Mouse (Mus musculus): ENCODE results near the gene Vps11. TPM values are rescaled to one million over a fixed set of nuclear protein-coding genes. Genes with fewer than 3 reads are reported as not detected.
A peak's percentile ranks its signal among the peaks of the same experiment; 100 is the strongest.
"Not testable (repeated sequence)": the region's sequence is repeated elsewhere in the genome, so short reads cannot be mapped to it uniquely, and the experiment has no call there.

The Vps11 gene
- polyA plus RNA-seq, 1 experiment from 2014 or later: 43.5 TPM

DNA sequence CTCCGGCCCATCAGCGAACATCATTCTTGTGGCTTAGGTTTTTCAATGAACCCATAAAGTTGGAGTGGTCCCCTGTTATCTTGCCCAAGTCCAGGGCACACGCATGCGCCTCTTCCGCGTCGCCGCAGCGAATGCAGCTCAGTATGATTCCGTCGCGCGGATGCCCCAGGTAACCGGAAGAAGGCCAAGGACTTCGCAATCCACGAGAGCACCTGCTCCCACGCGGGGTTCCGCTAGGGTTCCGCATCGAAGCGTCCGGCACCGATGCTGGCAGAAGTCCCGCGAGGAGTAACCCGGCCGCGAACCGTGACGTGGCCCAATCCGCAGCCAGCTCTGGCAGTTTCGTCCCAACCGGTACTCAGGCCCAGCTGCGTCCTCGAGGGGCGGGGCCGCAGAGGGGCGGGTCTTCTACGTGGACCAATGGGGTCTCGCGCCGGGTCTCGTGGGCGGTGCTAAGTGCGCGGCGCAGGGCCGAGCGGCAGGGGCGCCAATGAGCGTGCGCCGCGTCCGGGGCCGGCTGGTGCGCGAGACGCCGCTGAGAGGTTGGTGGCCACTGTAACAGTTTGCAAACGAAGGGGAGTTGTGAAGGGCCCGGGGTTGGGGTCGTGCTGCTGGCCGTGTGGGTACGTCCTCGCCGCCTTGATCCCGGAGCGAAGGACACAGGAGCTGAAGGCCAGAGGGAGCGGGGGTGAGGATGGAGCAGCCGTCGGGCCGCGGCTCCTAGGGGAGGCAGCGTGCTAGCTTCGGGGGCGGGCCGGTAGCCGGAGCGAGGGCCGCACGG is 17.8 kb upstream of the Vps11 start, which contains the start of gene Hyou1:
Gene Hyou1 (plus strand): TSS at position 437 of the 781 bp plus-strand sequence.
- H3K4me1 ChIP-seq (ENCODE audit: control insufficient read depth, insufficient read depth, low read depth, low read length): peaks cover 13% of the 10 kb centered on the region
- H3K4me2 ChIP-seq (ENCODE audit: low read length): peak within 1 kb of the TSS; percentile 71
- peak within 1 kb of the TSS; percentile 86 for H3K27ac ChIP-seq (ENCODE audit: low read depth, low read length)
- H3K4me3 ChIP-seq (ENCODE audit: low read length): peak within 1 kb of the TSS; percentile 88
- H3K9ac ChIP-seq (ENCODE audit: low read depth, low read length): peak within 1 kb of the TSS; percentile 93
- H3K9me3 ChIP-seq (ENCODE audit: control insufficient read depth, low read length): no peaks in the 10 kb centered on the region
- peak; percentile 99 for ATAC-seq
- no peaks in the 10 kb centered on the region for H3K27me3 ChIP-seq (replicated peaks; ENCODE audit: control insufficient read depth, insufficient read depth, low read length)
- peaks cover 25% of the 10 kb centered on the region for H3K36me3 ChIP-seq (ENCODE audit: control insufficient read depth, insufficient read depth, low read length)
- under 1% methylated on average over 78 of the region's 83 CpGs for WGBS

GRCm38 (mm10) chr9:44378153-44378730 is 16.8 kb upstream of the Vps11 start:
- Histone ChIP-seq H3K4me2 (ENCODE audit: low read length) (peak overlapping the region; percentile 54), H3K36me3 (ENCODE audit: control insufficient read depth, insufficient read depth, low read length) (peaks cover 16% of the 10 kb centered on the region), H3K27ac (ENCODE audit: low read depth, low read length) (peak overlapping the region; percentile 12; the same call in 1 of the 2 replicates), H3K27me3 (replicated peaks; ENCODE audit: control insufficient read depth, insufficient read depth, low read length) (no peaks in the 10 kb centered on the region), H3K9ac (ENCODE audit: low read depth, low read length) (peak overlapping the region; percentile 72), H3K4me3 (ENCODE audit: low read length) (peak overlapping the region; percentile 88), H3K9me3 (ENCODE audit: control insufficient read depth, low read length) (no peaks in the 10 kb centered on the region), H3K4me1 (ENCODE audit: control insufficient read depth, insufficient read depth, low read depth, low read length) (peaks cover 13% of the 10 kb centered on the region)
- no peak for ATAC-seq
- WGBS: 92% methylated on average over 5 of the region's 5 CpGs

DNA sequence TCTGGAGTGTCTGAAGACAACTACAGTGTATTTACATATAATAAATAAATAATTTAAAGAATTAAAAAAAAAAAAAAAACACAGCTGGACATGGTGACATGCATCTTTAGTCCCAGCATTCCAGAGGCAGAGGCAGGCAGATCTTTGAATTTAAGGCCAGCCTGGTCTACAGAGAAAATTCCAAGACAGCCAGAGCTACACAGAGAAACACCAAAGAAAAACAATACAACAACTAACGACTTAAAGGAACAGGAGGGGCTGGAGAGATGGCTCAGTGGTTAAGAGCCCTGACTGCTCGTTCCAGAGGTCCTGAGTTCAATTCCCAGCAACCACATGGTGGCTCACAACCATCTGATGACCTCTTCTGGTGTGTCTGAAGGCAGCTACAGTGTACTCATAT is 15.9 kb upstream of the Vps11 start:
- not testable (repeated sequence) for H3K27me3 ChIP-seq (replicated peaks; ENCODE audit: control insufficient read depth, insufficient read depth, low read length); H3K9ac ChIP-seq (ENCODE audit: low read depth, low read length); H3K4me3 ChIP-seq (ENCODE audit: low read length); H3K27ac ChIP-seq (ENCODE audit: low read depth, low read length); ATAC-seq; H3K9me3 ChIP-seq (ENCODE audit: control insufficient read depth, low read length); H3K4me2 ChIP-seq (ENCODE audit: low read length)
- H3K4me1 ChIP-seq (ENCODE audit: control insufficient read depth, insufficient read depth, low read depth, low read length): peaks cover 13% of the 10 kb centered on the region
- peaks cover 11% of the 10 kb centered on the region for H3K36me3 ChIP-seq (ENCODE audit: control insufficient read depth, insufficient read depth, low read length)
- 90% methylated on average over 2 of the region's 2 CpGs for WGBS

GRCm38 (mm10) chr9:44376141-44376540 is 14.7 kb upstream of the Vps11 start:
- Histone ChIP-seq H3K9ac (ENCODE audit: low read depth, low read length) (no peak overlapping the region), H3K27ac (ENCODE audit: low read depth, low read length) (no peak overlapping the region), H3K9me3 (ENCODE audit: control insufficient read depth, low read length) (no peaks in the 10 kb centered on the region), H3K4me2 (ENCODE audit: low read length) (no peak overlapping the region), H3K4me1 (ENCODE audit: control insufficient read depth, insufficient read depth, low read depth, low read length) (peaks cover 13% of the 10 kb centered on the region), H3K36me3 (ENCODE audit: control insufficient read depth, insufficient read depth, low read length) (peaks cover under 1% of the 10 kb centered on the region; the same call in 1 of the 2 replicates), H3K4me3 (ENCODE audit: low read length) (no peak overlapping the region), H3K27me3 (replicated peaks; ENCODE audit: control insufficient read depth, insufficient read depth, low read length) (no peaks in the 10 kb centered on the region)
- whole genome bisulfite sequencing: 93% methylated on average over 6 of the region's 6 CpGs
- ATAC-seq: no peak

DNA sequence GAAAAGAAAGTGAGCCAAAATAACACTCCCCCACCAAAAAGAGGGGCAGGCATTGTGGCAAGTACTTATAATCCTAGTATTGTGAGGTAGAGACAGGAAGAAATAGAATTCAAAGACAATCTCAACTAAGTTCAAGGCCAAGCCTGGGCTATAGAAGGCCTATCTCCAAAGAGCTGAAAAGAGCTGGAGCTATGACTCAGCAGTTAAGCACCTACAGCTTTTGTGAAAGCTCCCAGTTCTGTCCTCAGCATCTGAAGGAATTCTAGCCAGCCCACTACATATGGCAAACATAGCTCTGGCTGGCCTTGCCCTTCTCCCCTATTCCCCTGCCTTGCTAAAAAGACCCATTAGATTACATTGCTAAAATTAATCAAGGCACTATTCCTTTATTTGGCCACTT is 11.9 kb upstream of the Vps11 start:
- Histone ChIP-seq H3K9me3 (ENCODE audit: control insufficient read depth, low read length) (no peaks in the 10 kb centered on the region), H3K9ac (ENCODE audit: low read depth, low read length) (no peak overlapping the region), H3K4me2 (ENCODE audit: low read length) (no peak overlapping the region), H3K27ac (ENCODE audit: low read depth, low read length) (no peak overlapping the region), H3K36me3 (ENCODE audit: control insufficient read depth, insufficient read depth, low read length) (no peaks in the 10 kb centered on the region), H3K27me3 (replicated peaks; ENCODE audit: control insufficient read depth, insufficient read depth, low read length) (no peaks in the 10 kb centered on the region), H3K4me3 (ENCODE audit: low read length) (no peak overlapping the region), H3K4me1 (ENCODE audit: control insufficient read depth, insufficient read depth, low read depth, low read length) (0 out of 2 replicates have a peak, but pooled peaks cover 2% of the 10 kb centered on the region)
- ATAC-seq: no peak

GRCm38 (mm10) chr9:44364480-44364879 is 3.0 kb upstream of the Vps11 start:
- Histone ChIP-seq H3K9ac (ENCODE audit: low read depth, low read length) (no peak overlapping the region), H3K36me3 (ENCODE audit: control insufficient read depth, insufficient read depth, low read length) (no peaks in the 10 kb centered on the region; the same call in 1 of the 2 replicates), H3K4me3 (ENCODE audit: low read length) (no peak overlapping the region), H3K27ac (ENCODE audit: low read depth, low read length) (no peak overlapping the region), H3K4me1 (ENCODE audit: control insufficient read depth, insufficient read depth, low read depth, low read length) (peaks cover 6% of the 10 kb centered on the region), H3K27me3 (replicated peaks; ENCODE audit: control insufficient read depth, insufficient read depth, low read length) (peaks cover 2% of the 10 kb centered on the region; the same call in 1 of the 2 replicates), H3K4me2 (ENCODE audit: low read length) (no peak overlapping the region), H3K9me3 (ENCODE audit: control insufficient read depth, low read length) (no peaks in the 10 kb centered on the region)
- WGBS: 65% methylated on average over 3 of the region's 3 CpGs
- ATAC-seq: no peak

DNA sequence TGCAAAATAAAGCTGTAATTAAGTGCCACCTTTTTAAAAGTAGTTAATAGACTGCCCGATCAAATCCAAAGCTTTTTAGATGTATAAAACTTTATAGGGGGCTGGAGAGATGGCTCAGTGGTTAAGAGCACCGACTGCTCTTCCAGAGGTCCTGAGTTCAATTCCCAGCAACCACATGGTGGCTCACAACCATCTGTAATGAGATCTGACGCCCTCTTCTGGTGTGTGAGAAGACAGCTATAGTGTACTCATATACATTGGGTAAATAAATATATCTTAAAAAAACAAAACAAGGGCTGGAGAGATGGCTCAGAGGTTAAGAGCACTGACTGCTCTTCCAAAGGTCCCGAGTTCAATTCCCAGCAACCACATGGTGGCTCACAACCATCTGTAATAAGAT is 461 bp upstream of the Vps11 start:
- Histone ChIP-seq H3K9ac (ENCODE audit: low read depth, low read length) (peak overlapping the region; percentile 62), H3K4me3 (ENCODE audit: low read length) (peak overlapping the region; percentile 90), H3K27ac (ENCODE audit: low read depth, low read length) (peak overlapping the region; percentile 83), H3K36me3 (ENCODE audit: control insufficient read depth, insufficient read depth, low read length) (peaks cover 17% of the 10 kb centered on the region), H3K4me2 (ENCODE audit: low read length) (peak overlapping the region; percentile 67)
- 50% methylated on average over 4 of the region's 4 CpGs for WGBS
- not testable (repeated sequence) for H3K9me3 ChIP-seq (ENCODE audit: control insufficient read depth, low read length); H3K27me3 ChIP-seq (replicated peaks; ENCODE audit: control insufficient read depth, insufficient read depth, low read length); H3K4me1 ChIP-seq (ENCODE audit: control insufficient read depth, insufficient read depth, low read depth, low read length)
- peak; percentile 54 for ATAC-seq

DNA sequence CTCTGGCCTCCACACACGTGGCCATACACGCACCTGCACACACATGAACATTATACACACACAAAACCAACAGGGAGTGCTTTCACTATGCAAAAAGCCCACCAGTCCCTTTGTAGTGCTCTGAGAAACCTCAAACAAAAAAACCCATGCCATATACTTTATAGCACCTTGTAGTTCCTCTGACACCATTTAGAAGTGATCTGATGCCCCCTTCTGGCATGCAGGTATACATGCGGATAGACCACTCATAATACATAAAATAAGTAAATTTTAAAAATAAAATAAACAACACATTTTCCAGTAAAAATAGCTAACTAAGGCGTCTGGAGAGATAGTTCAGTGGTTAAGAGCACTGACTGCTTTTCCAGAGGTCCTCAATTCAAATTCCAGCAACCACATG is 4.3 kb downstream of the Vps11 start:
- Histone ChIP-seq H3K9me3 (ENCODE audit: control insufficient read depth, low read length) (no peaks in the 10 kb centered on the region), H3K4me1 (ENCODE audit: control insufficient read depth, insufficient read depth, low read depth, low read length) (peaks cover 6% of the 10 kb centered on the region)
- ATAC-seq: no peak

GRCm38 (mm10) chr9:44353142-44353541 is 8.3 kb downstream of the Vps11 start:
- no peak for ATAC-seq
- Histone ChIP-seq H3K4me1 (ENCODE audit: control insufficient read depth, insufficient read depth, low read depth, low read length) (no peaks in the 10 kb centered on the region), H3K4me2 (ENCODE audit: low read length) (no peak overlapping the region), H3K27ac (ENCODE audit: low read depth, low read length) (no peak overlapping the region), H3K27me3 (replicated peaks; ENCODE audit: control insufficient read depth, insufficient read depth, low read length) (no peaks in the 10 kb centered on the region), H3K9ac (ENCODE audit: low read depth, low read length) (no peak overlapping the region), H3K4me3 (ENCODE audit: low read length) (no peak overlapping the region), H3K36me3 (ENCODE audit: control insufficient read depth, insufficient read depth, low read length) (peaks cover 72% of the 10 kb centered on the region), H3K9me3 (ENCODE audit: control insufficient read depth, low read length) (no peaks in the 10 kb centered on the region)
- 92% methylated on average over 6 of the region's 6 CpGs for WGBS

More for the DNA sequence above, 4.3 kb downstream of the Vps11 start:
- Histone ChIP-seq H3K4me2 (ENCODE audit: low read length) (no peak overlapping the region), H3K27me3 (replicated peaks; ENCODE audit: control insufficient read depth, insufficient read depth, low read length) (no peaks in the 10 kb centered on the region), H3K36me3 (ENCODE audit: control insufficient read depth, insufficient read depth, low read length) (peaks cover 52% of the 10 kb centered on the region), H3K27ac (ENCODE audit: low read depth, low read length) (no peak overlapping the region), H3K4me3 (ENCODE audit: low read length) (no peak overlapping the region), H3K9ac (ENCODE audit: low read depth, low read length) (no peak overlapping the region)
- 79% methylated on average over 4 of the region's 4 CpGs for WGBS
